Mouse (Mus musculus) heart, postnatal 0 days (tissue): ENCODE measurements around the gene Dner. TPM values are rescaled to one million over a fixed set of nuclear protein-coding genes. Genes with fewer than 3 reads are reported as not detected.

Experiments
- ATAC-seq: fragments of 200-750 bp; cut with Nextera tagmentation; 2 replicates; pipeline ENCODE4 v1.8.0; 2017; ENCODE audit warnings: low read depth, moderate number of reproducible peaks, moderate library complexity; ENCODE audit not compliant: insufficient read depth
- DNase-seq: peaks from one replicate; pipeline ENCODE4 v3.0.0-alpha.2; 2016; ENCODE audit warnings: low spot score
- H3K27ac ChIP-seq: fragments of 300-500 bp; sonication (generic); 2 replicates; pipeline ENCODE4 v1.5.1; 2014; ENCODE audit warnings: low read depth, mild to moderate bottlenecking
- H3K27me3 ChIP-seq: fragments of 300-500 bp; sonication (generic); 2 replicates; pipeline ENCODE4 v1.6.1; 2014; ENCODE audit warnings: low read length, mixed read lengths; ENCODE audit not compliant: control insufficient read depth, insufficient read depth
- H3K36me3 ChIP-seq: fragments of 300-500 bp; sonication (generic); replicated peaks from 2 replicates; pipeline ENCODE4 v1.6.1; 2014; ENCODE audit warnings: low read length, mixed read lengths; ENCODE audit not compliant: control insufficient read depth, insufficient read depth
- H3K4me1 ChIP-seq: fragments of 300-500 bp; sonication (generic); 2 replicates; pipeline ENCODE4 v1.6.1; 2014; ENCODE audit warnings: antibody characterized with exemption; ENCODE audit not compliant: control insufficient read depth, insufficient read depth
- H3K4me2 ChIP-seq: fragments of 300-500 bp; sonication (generic); 2 replicates; pipeline ENCODE4 v1.6.1; 2014; ENCODE audit warnings: low read depth, mild to moderate bottlenecking, low read length, moderate library complexity
- H3K4me3 ChIP-seq: fragments of 300-500 bp; sonication (generic); 2 replicates; pipeline ENCODE4 v1.5.1; 2014; ENCODE audit warnings: low read depth, low read length
- H3K9ac ChIP-seq: fragments of 300-500 bp; sonication (generic); replicated peaks from 2 replicates; pipeline ENCODE4 v1.6.1; 2014; ENCODE audit warnings: low read depth, low read length, mixed read lengths
- H3K9me3 ChIP-seq: fragments of 300-500 bp; sonication (generic); replicated peaks from 2 replicates; pipeline ENCODE4 v1.6.1; 2016; ENCODE audit warnings: low read length; ENCODE audit not compliant: control insufficient read depth
- CTCF ChIP-seq: IDR thresholded peaks from 2 replicates; pipeline ENCODE4 v1.5.1; 2016; ENCODE audit warnings: antibody characterized with exemption, control low read depth, low read depth
- EP300 ChIP-seq: IDR thresholded peaks from 2 replicates; pipeline ENCODE4 v1.6.1; 2016; ENCODE audit warnings: antibody characterized with exemption, low read depth
- WGBS: fragments of 180-500 bp; shearing (Covaris S2); extraction: QIAGEN DNeasy Blood & Tissue Kit; methylation state at CpG from one replicate; pipeline ENCODE4 v1.1.7; 2014; 5-methylcytosine and 5-hydroxymethylcytosine counted together
- polyA plus RNA-seq: library from polyadenylated mRNA; unstranded; fragments of >200 nt; fragmentation: Nextera tagmentation; extraction: Ambion mirVana; gene quantifications from 2 replicates; pipeline ENCODE4 v1.2.1, GENCODE M21; 2015
- total RNA-seq: library from RNA; depleted of rRNA; stranded (reverse); fragments of >200 nt; gene quantifications from 2 replicates; pipeline ENCODE4 v1.2.3, GENCODE M21; 2014; ENCODE audit warnings: low replicate concordance

Gene Dner
- total and polyA plus RNA-seq, 2 experiments from 2014 or later, result 0.19 to 0.76 TPM

DNA sequence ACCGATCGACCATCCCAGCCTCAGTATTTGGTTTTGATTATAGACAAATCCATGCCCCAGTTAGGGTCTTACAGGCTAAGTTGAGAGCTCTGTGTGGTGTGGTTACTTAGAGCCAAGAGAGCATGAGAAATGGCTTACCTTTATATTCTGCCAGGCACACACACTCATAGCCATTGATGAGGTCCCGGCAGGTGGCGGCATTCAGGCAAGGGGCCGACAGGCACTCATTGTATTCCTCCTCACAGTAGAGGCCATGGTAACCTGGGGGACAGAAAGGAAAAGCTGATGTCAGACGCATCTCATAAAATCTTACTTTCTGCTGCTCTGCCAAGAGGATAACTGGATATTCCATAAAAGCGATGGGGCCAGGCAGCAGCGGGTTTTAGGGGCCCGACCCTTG lies 277.5 kb downstream of the Dner start:
- ATAC-seq, result no peak
- no peaks in the 10 kb centered on the region for H3K36me3 ChIP-seq
- H3K27ac ChIP-seq, result no peak overlapping the region
- no peak overlapping the region for H3K4me3 ChIP-seq
- H3K9ac ChIP-seq, result no peak overlapping the region
- H3K27me3 ChIP-seq, result no peaks in the 10 kb centered on the region
- H3K4me1 ChIP-seq, result no peaks in the 10 kb centered on the region
- WGBS, result 79% methylated on average over 9 of the region's 9 CpGs
- no peak for DNase-seq
- TF ChIP-seq CTCF (no peak), EP300 (no peak)
- H3K9me3 ChIP-seq, result no peaks in the 10 kb centered on the region
- no peak overlapping the region for H3K4me2 ChIP-seq

DNA sequence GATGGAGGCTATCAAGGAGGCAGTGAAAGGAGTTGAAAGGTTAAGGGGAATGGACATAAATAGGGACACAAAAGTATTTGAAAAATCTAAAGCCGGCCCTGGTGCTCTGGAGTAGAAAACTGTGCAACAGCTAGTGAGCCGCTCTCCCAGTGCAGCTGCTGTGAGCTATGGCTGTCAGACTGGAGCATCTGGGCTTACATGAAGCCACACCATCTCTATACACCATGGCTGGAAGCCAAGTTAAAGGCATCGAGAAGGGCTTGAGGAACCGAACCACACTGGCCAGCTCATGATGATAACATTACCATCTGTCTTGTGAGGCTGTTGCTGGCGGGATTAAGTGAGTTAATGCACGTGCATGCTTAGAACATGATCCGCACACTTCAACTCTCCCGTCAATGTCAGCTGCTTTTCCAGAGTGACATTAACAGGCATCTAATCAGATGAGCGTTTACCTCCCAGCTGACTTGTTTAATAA lies 278.2 kb downstream of the Dner start:
- Histone ChIP-seq H3K27me3 (no peaks in the 10 kb centered on the region), H3K36me3 (no peaks in the 10 kb centered on the region), H3K9me3 (no peaks in the 10 kb centered on the region), H3K4me2 (no peak overlapping the region), H3K4me1 (no peaks in the 10 kb centered on the region), H3K27ac (no peak overlapping the region), H3K9ac (no peak overlapping the region), H3K4me3 (no peak overlapping the region)
- TF ChIP-seq CTCF, result no peak
- no peak for TF ChIP-seq EP300
- 38% methylated on average over 9 of the region's 9 CpGs for WGBS
- ATAC-seq, result no peak
- DNase-seq, result no peak

DNA sequence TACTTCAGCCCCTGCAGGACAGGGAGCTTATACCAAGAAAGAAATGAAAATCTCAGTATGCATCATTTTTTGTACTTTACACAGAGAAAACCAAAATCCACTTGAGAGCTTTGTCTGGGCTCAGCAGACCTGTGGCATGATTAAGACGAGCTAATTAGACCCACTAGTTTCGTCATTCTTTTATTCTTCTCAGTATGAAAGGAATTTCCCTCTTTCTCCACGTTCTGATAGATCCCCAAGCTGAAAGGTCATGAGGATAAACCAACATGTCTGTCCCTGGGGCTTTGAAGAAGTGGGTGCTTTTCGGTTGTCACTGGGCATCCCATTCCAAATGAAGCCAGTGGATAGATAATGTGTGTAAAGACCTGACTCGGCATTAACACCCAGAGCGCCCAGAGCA lies 278.7 kb downstream of the Dner start:
- H3K4me1 ChIP-seq, result no peaks in the 10 kb centered on the region
- no peak overlapping the region for H3K27ac ChIP-seq
- TF ChIP-seq EP300, result no peak
- TF ChIP-seq CTCF, result no peak
- ATAC-seq (no peak), DNase-seq (no peak)
- 68% methylated on average over 6 of the region's 6 CpGs for WGBS
- no peaks in the 10 kb centered on the region for H3K36me3 ChIP-seq
- H3K4me3 ChIP-seq, result no peak overlapping the region
- no peaks in the 10 kb centered on the region for H3K27me3 ChIP-seq
- no peaks in the 10 kb centered on the region for H3K9me3 ChIP-seq
- no peak overlapping the region for H3K4me2 ChIP-seq
- H3K9ac ChIP-seq, result no peak overlapping the region

DNA sequence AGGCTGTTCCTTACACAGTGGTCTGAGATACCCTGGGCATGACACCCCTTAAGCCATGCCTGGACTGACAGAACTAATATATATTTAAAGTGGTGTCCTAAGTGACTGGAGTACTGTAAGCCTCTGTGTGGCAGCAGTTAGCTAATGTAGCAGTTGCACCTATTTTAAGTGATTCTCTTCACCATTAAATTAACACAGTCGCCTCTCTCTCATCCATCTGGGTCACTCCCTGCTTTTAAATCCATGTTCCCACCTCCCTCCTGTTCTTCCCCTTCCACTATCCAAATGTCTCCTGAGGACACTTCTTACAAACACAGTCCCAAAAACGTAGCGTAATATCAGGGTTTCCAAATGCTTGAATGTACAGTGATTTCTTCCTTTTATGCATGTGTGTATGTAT lies 281.6 kb downstream of the Dner start:
- DNase-seq (no peak), ATAC-seq (no peak)
- Histone ChIP-seq H3K27me3 (no peaks in the 10 kb centered on the region), H3K9ac (no peak overlapping the region), H3K36me3 (no peaks in the 10 kb centered on the region), H3K4me2 (no peak overlapping the region), H3K27ac (no peak overlapping the region), H3K9me3 (no peaks in the 10 kb centered on the region), H3K4me3 (no peak overlapping the region), H3K4me1 (no peaks in the 10 kb centered on the region)
- WGBS, result 86% methylated on average over 3 of the region's 3 CpGs
- TF ChIP-seq EP300, result no peak
- no peak for TF ChIP-seq CTCF

DNA sequence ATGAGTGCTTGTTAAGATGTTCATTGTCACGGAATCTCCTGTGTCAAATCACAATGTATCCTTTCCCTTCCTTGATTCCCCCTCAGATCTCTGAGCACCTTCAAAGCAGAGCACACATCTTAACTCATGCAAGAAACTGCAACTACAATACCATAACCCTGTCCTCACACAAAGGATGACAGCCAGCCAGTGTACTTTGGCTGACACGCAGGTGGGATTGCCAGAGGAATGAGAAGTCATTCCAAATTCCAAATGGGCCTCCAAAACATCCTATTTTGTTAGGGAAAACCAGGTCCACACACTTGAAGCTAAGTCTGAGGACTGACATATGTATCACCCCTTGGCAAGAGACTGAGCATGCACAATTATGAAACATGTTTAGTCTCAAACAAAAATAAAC lies 286.5 kb downstream of the Dner start:
- TF ChIP-seq EP300 (no peak), CTCF (no peak)
- H3K4me1 ChIP-seq, result 0 out of 2 replicates have a peak, but pooled peaks cover 5% of the 10 kb centered on the region
- H3K27ac ChIP-seq, result no peak overlapping the region
- H3K9me3 ChIP-seq, result no peaks in the 10 kb centered on the region
- no peaks in the 10 kb centered on the region for H3K27me3 ChIP-seq
- WGBS, result 69% methylated on average over 2 of the region's 2 CpGs
- no peak overlapping the region for H3K4me2 ChIP-seq
- no peak overlapping the region for H3K9ac ChIP-seq
- no peaks in the 10 kb centered on the region for H3K36me3 ChIP-seq
- DNase-seq (no peak), ATAC-seq (no peak)
- H3K4me3 ChIP-seq, result no peak overlapping the region

DNA sequence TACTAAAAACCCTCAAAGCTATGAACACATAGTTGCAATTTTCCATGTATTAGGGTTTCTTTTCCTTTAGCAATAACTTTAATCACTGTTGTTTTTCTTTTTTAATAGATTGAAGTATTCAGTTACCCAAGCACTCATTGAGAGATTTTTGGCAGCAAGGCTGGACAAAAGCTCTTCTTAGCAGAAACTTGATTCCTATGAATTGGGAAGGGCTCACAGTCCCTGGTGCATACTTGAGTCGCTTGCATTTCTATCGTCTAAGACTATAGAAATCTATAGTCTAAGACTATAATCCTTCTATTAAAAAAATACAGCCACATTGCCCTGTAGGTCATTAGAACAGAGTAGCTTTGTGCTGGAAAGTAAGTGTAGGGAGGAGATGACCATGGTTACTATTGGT lies 287.1 kb downstream of the Dner start:
- no peak for TF ChIP-seq CTCF
- no peak for TF ChIP-seq EP300

More for the DNA sequence above, 287.1 kb downstream of the Dner start:
- Histone ChIP-seq H3K9ac (no peak overlapping the region), H3K27ac (no peak overlapping the region), H3K4me1 (0 out of 2 replicates have a peak, but pooled peaks cover 5% of the 10 kb centered on the region), H3K4me3 (no peak overlapping the region), H3K36me3 (no peaks in the 10 kb centered on the region), H3K4me2 (no peak overlapping the region), H3K27me3 (no peaks in the 10 kb centered on the region), H3K9me3 (no peaks in the 10 kb centered on the region)
- no peak for DNase-seq
- no peak for ATAC-seq
- WGBS, result 76% methylated on average over 2 of the region's 2 CpGs
